Mouse (Mus musculus) lung, adult 2 months (tissue): ENCODE data around the gene Cacna1h. TPM values are rescaled to one million over a fixed set of nuclear protein-coding genes. Genes with fewer than 3 reads are reported as not detected.

ENCODE experiments used
- DNase-seq: peaks from one replicate; pipeline ENCODE4 v3.0.0; 2022
- H3K4me1 ChIP-seq: fragments of 200-500 bp; 2 replicates; pipeline ENCODE4 v1.6.1; 2011; ENCODE audit warnings: low read length; ENCODE audit not compliant: control insufficient read depth, insufficient read depth
- H3K4me3 ChIP-seq: fragments of 200-500 bp; replicated peaks from 2 replicates; pipeline ENCODE3; 2011; ENCODE audit warnings: low read depth, mild to moderate bottlenecking, control low read depth, low read length; ENCODE audit errors: extremely low read depth
- CTCF ChIP-seq: fragments of 200-500 bp; IDR thresholded peaks from 2 replicates; pipeline ENCODE4 v1.5.1; 2011; ENCODE audit warnings: mild to moderate bottlenecking, low read length, control low read depth; ENCODE audit not compliant: insufficient read depth
- POLR2A ChIP-seq: fragments of 200-500 bp; IDR thresholded peaks from 2 replicates; pipeline ENCODE4 v1.6.1; 2011; ENCODE audit warnings: low read depth, mild to moderate bottlenecking, control low read depth, low read length, borderline replicate concordance; ENCODE audit errors: extremely low read depth
- WGBS: fragments of 180-500 bp; shearing (Covaris S2); methylation state at CpG from one replicate; pipeline ENCODE4 v1.1.7; 2018; 5-methylcytosine and 5-hydroxymethylcytosine counted together
- polyA plus RNA-seq: library from polyadenylated mRNA; depleted of rRNA; stranded (reverse); fragments of >200 nt; gene quantifications from 2 replicates; pipeline ENCODE4 v1.2.3, GENCODE M21; 2012

Gene Cacna1h
- polyA plus RNA-seq, 1 experiment: 3.2 TPM

DNA sequence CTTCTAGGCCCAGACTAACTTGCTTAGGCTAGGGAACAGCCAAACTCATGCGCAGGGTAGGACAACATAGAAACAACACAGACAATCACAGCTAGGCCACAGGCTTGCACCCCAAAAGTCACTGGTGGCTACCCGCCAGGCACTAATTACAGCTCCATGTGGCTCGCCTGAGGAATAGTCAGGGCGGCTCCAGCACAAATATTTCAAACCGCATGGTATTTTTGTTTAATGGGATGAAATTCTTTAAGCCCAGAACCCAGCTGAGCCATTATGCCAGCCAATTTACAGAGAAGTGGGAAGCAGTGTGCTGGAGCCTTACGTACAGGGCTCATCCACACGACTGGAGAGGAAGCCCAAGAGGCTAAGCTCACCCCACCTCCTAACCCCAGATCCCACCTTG, 24.0 kb downstream of the Cacna1h start:
- no peak for DNase-seq
- Histone ChIP-seq H3K4me3 (no peak overlapping the region), H3K4me1 (no peaks in the 10 kb centered on the region)
- WGBS: 85% methylated on average over 7 of the region's 7 CpGs
- TF ChIP-seq CTCF: no peak
- no peak for TF ChIP-seq POLR2A

DNA sequence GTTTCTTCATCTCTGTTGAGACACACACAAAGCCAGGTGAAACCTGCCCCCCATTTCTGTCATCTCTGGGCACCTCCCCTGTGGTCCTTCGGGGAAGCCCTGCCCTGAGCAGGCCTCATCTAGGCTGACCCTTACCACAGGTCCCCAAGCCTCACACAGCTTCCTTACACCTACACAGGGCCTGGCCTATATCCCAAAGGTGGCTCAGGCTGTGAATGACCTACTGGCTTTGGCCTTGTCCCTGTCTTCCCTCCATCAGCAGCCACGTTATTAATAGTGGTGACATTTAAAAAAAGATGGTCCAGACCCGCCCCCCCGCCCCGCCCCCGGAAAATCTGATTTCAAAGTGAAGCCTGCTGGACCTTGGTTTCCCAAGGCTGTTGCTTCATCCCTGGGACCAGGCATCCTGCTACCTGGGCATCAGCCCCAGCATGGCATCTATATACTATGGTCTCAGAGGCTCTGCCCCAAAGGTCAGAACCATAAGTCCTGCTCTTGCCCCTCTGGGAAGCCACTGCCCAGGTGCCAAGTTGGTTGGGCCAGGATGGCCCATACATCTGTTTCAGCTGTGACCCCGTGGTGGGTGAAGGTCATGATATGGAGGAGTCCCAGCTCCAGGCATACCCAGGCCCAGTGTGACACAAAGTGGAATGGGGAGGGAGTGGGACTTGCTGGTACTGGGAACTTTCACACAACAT, 25.1 kb downstream of the Cacna1h start:
- H3K4me3 ChIP-seq: no peak overlapping the region
- TF ChIP-seq CTCF (no peak), POLR2A (no peak)
- H3K4me1 ChIP-seq: no peaks in the 10 kb centered on the region
- WGBS: 83% methylated on average over 7 of the region's 7 CpGs
- DNase-seq: no peak

DNA sequence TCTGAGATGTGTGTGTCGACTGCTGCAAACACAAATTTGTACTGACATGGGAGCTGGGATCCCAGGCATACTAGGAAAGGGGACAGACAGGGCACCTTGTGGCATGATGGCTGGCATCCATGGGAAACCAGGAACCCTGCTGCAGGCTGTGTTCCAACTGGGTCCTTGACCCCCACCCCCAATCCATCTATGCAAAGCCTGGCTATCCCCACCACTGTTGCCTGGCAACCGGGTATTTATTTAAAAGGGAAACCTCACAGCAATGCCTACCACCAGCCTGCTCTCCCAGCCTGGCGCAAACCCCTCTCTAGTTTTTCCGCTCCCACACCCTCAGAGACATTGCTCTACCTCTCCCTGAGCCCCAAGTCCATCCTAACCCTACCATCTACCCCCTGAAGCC, 26.2 kb downstream of the Cacna1h start:
- DNase-seq: no peak
- Histone ChIP-seq H3K4me3 (no peak overlapping the region), H3K4me1 (no peaks in the 10 kb centered on the region)
- TF ChIP-seq POLR2A (no peak), CTCF (no peak)
- WGBS: 71% methylated on average over 4 of the region's 4 CpGs

- TF ChIP-seq CTCF (no peak), POLR2A (no peak)
- H3K4me1 ChIP-seq: no peaks in the 10 kb centered on the region
- no peak overlapping the region for H3K4me3 ChIP-seq
- no peak for DNase-seq
- 30% methylated on average over 6 of the region's 6 CpGs for WGBS
Measured at GRCm38 (mm10) chr17:25406011-25406441, 27.6 kb downstream of the Cacna1h start.

GRCm38 (mm10) chr17:25405224-25405895, 28.2 kb downstream of the Cacna1h start:
- TF ChIP-seq POLR2A (no peak), CTCF (no peak)
- no peaks in the 10 kb centered on the region for H3K4me1 ChIP-seq
- no peak overlapping the region for H3K4me3 ChIP-seq
- 10% methylated on average over 10 of the region's 10 CpGs for WGBS
- no peak for DNase-seq

- Histone ChIP-seq H3K4me1 (no peaks in the 10 kb centered on the region), H3K4me3 (no peak overlapping the region)
- 35% methylated on average over 3 of the region's 3 CpGs for WGBS
- no peak for DNase-seq
- TF ChIP-seq POLR2A: no peak
- no peak for TF ChIP-seq CTCF
Measured at GRCm38 (mm10) chr17:25404190-25404589, 29.4 kb downstream of the Cacna1h start.

DNA sequence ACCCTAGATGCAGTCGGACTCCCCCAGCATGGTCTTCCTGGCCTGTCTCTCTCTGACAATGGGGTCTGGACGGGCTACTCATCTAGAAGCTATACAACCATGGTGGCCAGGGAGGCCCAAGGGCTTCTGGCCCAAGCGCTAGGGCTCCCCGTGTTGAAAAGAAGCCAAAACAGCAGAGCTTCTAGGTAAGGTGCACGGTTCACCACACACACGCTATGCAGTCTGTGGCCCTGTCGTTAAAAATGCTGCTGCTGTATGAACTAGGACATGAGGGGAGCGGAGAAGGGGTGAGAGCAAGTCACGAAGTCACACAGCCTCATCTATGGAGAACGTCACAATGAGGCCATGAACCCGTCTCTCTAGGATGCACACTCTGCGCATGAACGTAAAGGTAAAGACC, 31.4 kb downstream of the Cacna1h start:
- DNase-seq: no peak
- TF ChIP-seq POLR2A: no peak
- 81% methylated on average over 13 of the region's 13 CpGs for WGBS
- H3K4me1 ChIP-seq: no peaks in the 10 kb centered on the region
- H3K4me3 ChIP-seq: no peak overlapping the region

DNA sequence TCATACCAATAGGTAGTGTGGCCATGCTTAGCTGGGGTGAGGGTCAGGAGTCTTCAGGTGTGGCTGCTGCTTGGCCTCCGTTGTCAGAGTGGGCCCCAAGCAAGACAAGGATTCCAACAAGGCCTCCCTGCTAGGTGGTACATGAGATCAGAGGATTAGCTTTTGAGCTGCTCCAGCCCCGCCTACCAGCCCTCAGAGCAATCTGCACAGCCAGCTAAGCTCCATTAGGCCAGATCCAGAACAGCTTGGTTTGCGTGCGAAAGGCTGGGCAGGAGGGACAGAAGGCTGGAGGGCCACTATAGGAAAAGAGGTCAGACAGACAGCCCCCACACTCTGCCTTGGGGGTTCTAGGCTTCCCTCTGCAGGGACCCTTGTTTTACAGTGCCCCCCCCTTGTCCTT, 32.1 kb downstream of the Cacna1h start:
- TF ChIP-seq POLR2A: no peak
- TF ChIP-seq CTCF: no peak
- DNase-seq: no peak
- Histone ChIP-seq H3K4me1 (no peaks in the 10 kb centered on the region), H3K4me3 (no peak overlapping the region)
- WGBS: 54% methylated on average over 4 of the region's 4 CpGs

- no peak overlapping the region for H3K4me3 ChIP-seq
- peak; percentile 21 for DNase-seq
- H3K4me1 ChIP-seq: no peaks in the 10 kb centered on the region
- TF ChIP-seq POLR2A: no peak
- no peak for TF ChIP-seq CTCF
- WGBS: 8% methylated on average over 7 of the region's 7 CpGs
Measured at GRCm38 (mm10) chr17:25400443-25400842, 33.1 kb downstream of the Cacna1h start.

DNA sequence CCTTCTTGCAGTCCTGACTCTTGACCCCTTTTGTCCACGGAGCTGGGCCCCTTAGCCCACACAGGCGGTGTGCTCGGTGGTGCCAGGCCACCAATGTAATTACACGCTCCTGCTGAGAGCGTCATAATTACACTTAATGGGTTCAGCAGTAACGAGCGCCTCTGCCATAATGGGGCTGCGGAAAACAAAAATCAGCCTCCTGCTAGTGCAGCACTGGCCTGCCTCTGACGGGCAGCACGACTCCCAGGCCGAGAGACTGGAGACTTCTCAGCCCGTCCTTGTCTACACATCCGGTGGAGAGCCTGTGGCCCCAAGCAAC, 35.1 kb downstream of the Cacna1h start:
- no peaks in the 10 kb centered on the region for H3K4me1 ChIP-seq
- 75% methylated on average over 13 of the region's 13 CpGs for WGBS
- no peak overlapping the region for H3K4me3 ChIP-seq
- no peak for TF ChIP-seq CTCF
- TF ChIP-seq POLR2A: no peak
- no peak for DNase-seq
